Mouse (Mus musculus): ENCODE measurements around the gene Alkbh8. TPM values are rescaled to one million over a fixed set of nuclear protein-coding genes. Genes with fewer than 3 reads are reported as not detected.
"Not testable (repeated sequence)": the region's sequence is repeated elsewhere in the genome, so short reads cannot be mapped to it uniquely, and the experiment has no call there.

Gene Alkbh8
- 24.4 and 26.2 TPM in 2 replicates for polyA plus RNA-seq (2015; fragmentation: Nextera tagmentation; extraction: Ambion mirVana)

GRCm38 (mm10) chr9:3334962-3335767, at the start of gene Alkbh8:
Gene Alkbh8, plus strand, starts transcription at chr9:3335140.
- ATAC-seq (ENCODE audit: insufficient read depth, low FRiP score, low read depth): peak; percentile 95
- Histone ChIP-seq H3K27me3 (replicated peaks) (no peaks in the 10 kb centered on the region), H3K36me3 (peaks cover 7% of the 10 kb centered on the region), H3K4me3 (replicated peaks) (peak within 1 kb of the TSS; percentile 71), H3K9ac (peak within 1 kb of the TSS; percentile 52), H3K4me2 (peak within 1 kb of the TSS; percentile 52), H3K27ac (peak within 1 kb of the TSS; percentile 59; the same call in 1 of the 2 replicates), H3K4me1 (no peaks in the 10 kb centered on the region), H3K9me3 (no peaks in the 10 kb centered on the region)
- WGBS: 4% methylated on average over 20 of the region's 20 CpGs

GRCm38 (mm10) chr9:3309292-3309836, 25.6 kb upstream of the Alkbh8 start:
- Histone ChIP-seq H3K27me3 (replicated peaks) (no peaks in the 10 kb centered on the region), H3K36me3 (no peaks in the 10 kb centered on the region), H3K9me3 (no peaks in the 10 kb centered on the region), H3K9ac (no peak overlapping the region), H3K4me1 (no peaks in the 10 kb centered on the region), H3K4me3 (replicated peaks) (no peak overlapping the region), H3K27ac (no peak overlapping the region), H3K4me2 (no peak overlapping the region)
- ATAC-seq (ENCODE audit: insufficient read depth, low FRiP score, low read depth): peak; percentile 63; the same call in 1 of the 2 replicates

- WGBS: 75% methylated on average over 2 of the region's 2 CpGs
- Histone ChIP-seq H3K4me1 (no peaks in the 10 kb centered on the region), H3K9ac (no peak overlapping the region), H3K9me3 (no peaks in the 10 kb centered on the region), H3K27ac (no peak overlapping the region), H3K36me3 (no peaks in the 10 kb centered on the region), H3K4me2 (no peak overlapping the region), H3K27me3 (replicated peaks) (no peaks in the 10 kb centered on the region), H3K4me3 (replicated peaks) (no peak overlapping the region)
- ATAC-seq (ENCODE audit: insufficient read depth, low FRiP score, low read depth): no peak
These were observed 24.9 kb upstream of the Alkbh8 start for GRCm38 (mm10) chr9:3310016-3310415.

GRCm38 (mm10) chr9:3327342-3328053, 7.4 kb upstream of the Alkbh8 start:
- not testable (repeated sequence) for H3K36me3 ChIP-seq; H3K27me3 ChIP-seq (replicated peaks); H3K4me1 ChIP-seq; H3K4me3 ChIP-seq (replicated peaks); H3K4me2 ChIP-seq; H3K27ac ChIP-seq; H3K9me3 ChIP-seq; H3K9ac ChIP-seq
- peak; percentile 80 for ATAC-seq (ENCODE audit: insufficient read depth, low FRiP score, low read depth)
- WGBS: 33% methylated on average over 9 of the region's 9 CpGs

- Histone ChIP-seq H3K36me3 (no peaks in the 10 kb centered on the region), H3K9ac (no peak overlapping the region), H3K9me3 (no peaks in the 10 kb centered on the region), H3K27me3 (replicated peaks) (no peaks in the 10 kb centered on the region), H3K4me1 (no peaks in the 10 kb centered on the region), H3K4me3 (replicated peaks) (no peak overlapping the region), H3K4me2 (no peak overlapping the region), H3K27ac (no peak overlapping the region)
- ATAC-seq (ENCODE audit: insufficient read depth, low FRiP score, low read depth): peak; percentile 80
- 18% methylated on average over 3 of the region's 3 CpGs for WGBS
These were observed 6.8 kb upstream of the Alkbh8 start for GRCm38 (mm10) chr9:3328054-3328595.

GRCm38 (mm10) chr9:3330319-3330718, 4.6 kb upstream of the Alkbh8 start:
- Histone ChIP-seq H3K9ac (no peak overlapping the region), H3K4me2 (no peak overlapping the region), H3K9me3 (no peaks in the 10 kb centered on the region), H3K4me3 (replicated peaks) (no peak overlapping the region), H3K36me3 (no peaks in the 10 kb centered on the region), H3K27ac (no peak overlapping the region), H3K4me1 (no peaks in the 10 kb centered on the region), H3K27me3 (replicated peaks) (no peaks in the 10 kb centered on the region)
- ATAC-seq (ENCODE audit: insufficient read depth, low FRiP score, low read depth): no peak

- ATAC-seq (ENCODE audit: insufficient read depth, low FRiP score, low read depth): peak; percentile 44; the same call in 1 of the 2 replicates
- no peak overlapping the region for H3K4me3 ChIP-seq (replicated peaks)
- H3K4me1 ChIP-seq: no peaks in the 10 kb centered on the region
- no peaks in the 10 kb centered on the region for H3K9me3 ChIP-seq
- WGBS: 85% methylated on average over 3 of the region's 3 CpGs
- H3K9ac ChIP-seq: no peak overlapping the region
- no peak overlapping the region for H3K27ac ChIP-seq
- H3K27me3 ChIP-seq (replicated peaks): no peaks in the 10 kb centered on the region
- no peak overlapping the region for H3K4me2 ChIP-seq
- no peaks in the 10 kb centered on the region for H3K36me3 ChIP-seq
These were observed 4.1 kb upstream of the Alkbh8 start for GRCm38 (mm10) chr9:3330737-3331384.

- ATAC-seq (ENCODE audit: insufficient read depth, low FRiP score, low read depth): no peak
- H3K9ac ChIP-seq: no peak overlapping the region
- H3K27ac ChIP-seq: no peak overlapping the region
- no peaks in the 10 kb centered on the region for H3K4me1 ChIP-seq
- no peaks in the 10 kb centered on the region for H3K27me3 ChIP-seq (replicated peaks)
- WGBS: 84% methylated on average over 3 of the region's 3 CpGs
- H3K36me3 ChIP-seq: peaks cover 10% of the 10 kb centered on the region
- no peaks in the 10 kb centered on the region for H3K9me3 ChIP-seq
- H3K4me3 ChIP-seq (replicated peaks): no peak overlapping the region
- H3K4me2 ChIP-seq: peak overlapping the region; percentile 19; the same call in 1 of the 2 replicates
These were observed 1.7 kb downstream of the Alkbh8 start for GRCm38 (mm10) chr9:3336661-3337060.

- no peaks in the 10 kb centered on the region for H3K27me3 ChIP-seq (replicated peaks)
- peaks cover 18% of the 10 kb centered on the region for H3K36me3 ChIP-seq
These were observed 10.2 kb downstream of the Alkbh8 start for GRCm38 (mm10) chr9:3345136-3345535.

GRCm38 (mm10) chr9:3345967-3346366, 11.0 kb downstream of the Alkbh8 start:
- no peak overlapping the region for H3K27ac ChIP-seq
- H3K4me3 ChIP-seq (replicated peaks): no peak overlapping the region
- H3K27me3 ChIP-seq (replicated peaks): no peaks in the 10 kb centered on the region
- ATAC-seq (ENCODE audit: insufficient read depth, low FRiP score, low read depth): no peak; the same call in 1 of the 2 replicates
- no peak overlapping the region for H3K4me2 ChIP-seq
- peaks cover 22% of the 10 kb centered on the region for H3K36me3 ChIP-seq
- H3K4me1 ChIP-seq: no peaks in the 10 kb centered on the region
- 88% methylated on average over 1 of the region's 1 CpGs for WGBS
- H3K9ac ChIP-seq: no peak overlapping the region
- H3K9me3 ChIP-seq: no peaks in the 10 kb centered on the region

More at GRCm38 (mm10) chr9:3345136-3345535, 10.2 kb downstream of the Alkbh8 start:
- no peak overlapping the region for H3K27ac ChIP-seq
- H3K4me1 ChIP-seq: no peaks in the 10 kb centered on the region
- no peak overlapping the region for H3K4me3 ChIP-seq (replicated peaks)
- ATAC-seq (ENCODE audit: insufficient read depth, low FRiP score, low read depth): no peak
- no peak overlapping the region for H3K4me2 ChIP-seq
- no peak overlapping the region for H3K9ac ChIP-seq
- H3K9me3 ChIP-seq: no peaks in the 10 kb centered on the region

- H3K4me2 ChIP-seq: no peak overlapping the region
- H3K9me3 ChIP-seq: no peaks in the 10 kb centered on the region
- H3K27ac ChIP-seq: no peak overlapping the region
- 63% methylated on average over 1 of the region's 1 CpGs for WGBS
- peaks cover 21% of the 10 kb centered on the region for H3K36me3 ChIP-seq
- H3K4me1 ChIP-seq: no peaks in the 10 kb centered on the region
- no peak overlapping the region for H3K4me3 ChIP-seq (replicated peaks)
- ATAC-seq (ENCODE audit: insufficient read depth, low FRiP score, low read depth): no peak
- H3K27me3 ChIP-seq (replicated peaks): no peaks in the 10 kb centered on the region
- H3K9ac ChIP-seq: no peak overlapping the region
These were observed 15.1 kb downstream of the Alkbh8 start for GRCm38 (mm10) chr9:3350056-3350455.

All from stomach, embryonic 15.5 days (tissue).